Mouse (Mus musculus): ENCODE data around the gene Shtn1. TPM values are rescaled to one million over a fixed set of nuclear protein-coding genes. Genes with fewer than 3 reads are reported as not detected.

Gene Shtn1
- polyA plus RNA-seq, 1 experiment, result 1.7 TPM

GRCm38 (mm10) chr19:58968731-58969506 is 107.0 kb downstream of the Shtn1 start:
- Histone ChIP-seq H3K36me3 (ENCODE audit: control insufficient read depth, insufficient read depth, low read length) (no peaks in the 10 kb centered on the region), H3K4me3 (ENCODE audit: control insufficient read depth, insufficient read depth, low read length) (no peak overlapping the region), H3K4me1 (replicated peaks; ENCODE audit: control insufficient read depth, insufficient read depth, low read length) (no peaks in the 10 kb centered on the region), H3K27me3 (ENCODE audit: control insufficient read depth, insufficient read depth, low read length) (no peaks in the 10 kb centered on the region), H3K27ac (ENCODE audit: control insufficient read depth, insufficient read depth, low read length) (no peak overlapping the region)
- DNase-seq, result no peak
- TF ChIP-seq POLR2A (IDR thresholded peaks at IDR 0.05; ENCODE audit: control insufficient read depth, extremely low read depth, insufficient read depth, low read length, poor library complexity) (no peak), CTCF (IDR thresholded peaks at IDR 0.05; ENCODE audit: borderline replicate concordance, control insufficient read depth, extremely low read depth, insufficient read depth, low read length, poor library complexity) (no peak)
- 71% methylated on average over 15 of the region's 15 CpGs for WGBS

- no peak for DNase-seq
- TF ChIP-seq POLR2A (IDR thresholded peaks at IDR 0.05; ENCODE audit: control insufficient read depth, extremely low read depth, insufficient read depth, low read length, poor library complexity) (no peak), CTCF (IDR thresholded peaks at IDR 0.05; ENCODE audit: borderline replicate concordance, control insufficient read depth, extremely low read depth, insufficient read depth, low read length, poor library complexity) (no peak)
- H3K4me1 ChIP-seq (replicated peaks; ENCODE audit: control insufficient read depth, insufficient read depth, low read length), result no peaks in the 10 kb centered on the region
- H3K27me3 ChIP-seq (ENCODE audit: control insufficient read depth, insufficient read depth, low read length), result no peaks in the 10 kb centered on the region
- 93% methylated on average over 8 of the region's 8 CpGs for WGBS
- H3K36me3 ChIP-seq (ENCODE audit: control insufficient read depth, insufficient read depth, low read length), result no peaks in the 10 kb centered on the region
- no peak overlapping the region for H3K27ac ChIP-seq (ENCODE audit: control insufficient read depth, insufficient read depth, low read length)
- H3K4me3 ChIP-seq (ENCODE audit: control insufficient read depth, insufficient read depth, low read length), result no peak overlapping the region
Observed at GRCm38 (mm10) chr19:58963011-58963410, 112.9 kb downstream of the Shtn1 start.

- 91% methylated on average over 8 of the region's 8 CpGs for WGBS
- Histone ChIP-seq H3K27me3 (ENCODE audit: control insufficient read depth, insufficient read depth, low read length) (no peaks in the 10 kb centered on the region), H3K36me3 (ENCODE audit: control insufficient read depth, insufficient read depth, low read length) (no peaks in the 10 kb centered on the region), H3K4me3 (ENCODE audit: control insufficient read depth, insufficient read depth, low read length) (no peak overlapping the region), H3K27ac (ENCODE audit: control insufficient read depth, insufficient read depth, low read length) (no peak overlapping the region), H3K4me1 (replicated peaks; ENCODE audit: control insufficient read depth, insufficient read depth, low read length) (no peaks in the 10 kb centered on the region)
- TF ChIP-seq POLR2A (IDR thresholded peaks at IDR 0.05; ENCODE audit: control insufficient read depth, extremely low read depth, insufficient read depth, low read length, poor library complexity) (no peak), CTCF (IDR thresholded peaks at IDR 0.05; ENCODE audit: borderline replicate concordance, control insufficient read depth, extremely low read depth, insufficient read depth, low read length, poor library complexity) (no peak)
- DNase-seq, result no peak
Observed at GRCm38 (mm10) chr19:58954779-58955178, 121.1 kb downstream of the Shtn1 start.

GRCm38 (mm10) chr19:58952236-58952635 is 123.7 kb downstream of the Shtn1 start:
- no peak overlapping the region for H3K4me3 ChIP-seq (ENCODE audit: control insufficient read depth, insufficient read depth, low read length)
- 76% methylated on average over 12 of the region's 13 CpGs for WGBS
- H3K4me1 ChIP-seq (replicated peaks; ENCODE audit: control insufficient read depth, insufficient read depth, low read length), result no peaks in the 10 kb centered on the region
- no peaks in the 10 kb centered on the region for H3K27me3 ChIP-seq (ENCODE audit: control insufficient read depth, insufficient read depth, low read length)
- no peak for DNase-seq
- TF ChIP-seq CTCF (IDR thresholded peaks at IDR 0.05; ENCODE audit: borderline replicate concordance, control insufficient read depth, extremely low read depth, insufficient read depth, low read length, poor library complexity) (no peak), POLR2A (IDR thresholded peaks at IDR 0.05; ENCODE audit: control insufficient read depth, extremely low read depth, insufficient read depth, low read length, poor library complexity) (no peak)
- H3K27ac ChIP-seq (ENCODE audit: control insufficient read depth, insufficient read depth, low read length), result no peak overlapping the region
- no peaks in the 10 kb centered on the region for H3K36me3 ChIP-seq (ENCODE audit: control insufficient read depth, insufficient read depth, low read length)

GRCm38 (mm10) chr19:58951521-58951920 is 124.4 kb downstream of the Shtn1 start:
- no peak overlapping the region for H3K27ac ChIP-seq (ENCODE audit: control insufficient read depth, insufficient read depth, low read length)
- TF ChIP-seq POLR2A (IDR thresholded peaks at IDR 0.05; ENCODE audit: control insufficient read depth, extremely low read depth, insufficient read depth, low read length, poor library complexity) (no peak), CTCF (IDR thresholded peaks at IDR 0.05; ENCODE audit: borderline replicate concordance, control insufficient read depth, extremely low read depth, insufficient read depth, low read length, poor library complexity) (no peak)
- no peaks in the 10 kb centered on the region for H3K4me1 ChIP-seq (replicated peaks; ENCODE audit: control insufficient read depth, insufficient read depth, low read length)
- no peaks in the 10 kb centered on the region for H3K36me3 ChIP-seq (ENCODE audit: control insufficient read depth, insufficient read depth, low read length)
- 92% methylated on average over 3 of the region's 3 CpGs for WGBS
- no peak for DNase-seq
- H3K4me3 ChIP-seq (ENCODE audit: control insufficient read depth, insufficient read depth, low read length), result no peak overlapping the region
- no peaks in the 10 kb centered on the region for H3K27me3 ChIP-seq (ENCODE audit: control insufficient read depth, insufficient read depth, low read length)

GRCm38 (mm10) chr19:58945959-58946358 is 129.9 kb downstream of the Shtn1 start:
- peaks cover 10% of the 10 kb centered on the region for H3K4me1 ChIP-seq (replicated peaks; ENCODE audit: control insufficient read depth, insufficient read depth, low read length)
- H3K36me3 ChIP-seq (ENCODE audit: control insufficient read depth, insufficient read depth, low read length), result no peaks in the 10 kb centered on the region
- TF ChIP-seq CTCF (IDR thresholded peaks at IDR 0.05; ENCODE audit: borderline replicate concordance, control insufficient read depth, extremely low read depth, insufficient read depth, low read length, poor library complexity) (no peak), POLR2A (IDR thresholded peaks at IDR 0.05; ENCODE audit: control insufficient read depth, extremely low read depth, insufficient read depth, low read length, poor library complexity) (no peak)
- H3K27me3 ChIP-seq (ENCODE audit: control insufficient read depth, insufficient read depth, low read length), result no peaks in the 10 kb centered on the region
- H3K4me3 ChIP-seq (ENCODE audit: control insufficient read depth, insufficient read depth, low read length), result no peak overlapping the region
- no peak for DNase-seq
- WGBS, result 93% methylated on average over 7 of the region's 7 CpGs
- H3K27ac ChIP-seq (ENCODE audit: control insufficient read depth, insufficient read depth, low read length), result no peak overlapping the region

Data from thymus, adult 2 months (tissue).